Mouse (Mus musculus): ENCODE measurements around the gene Pgbd1.
"Not testable (repeated sequence)": the region's sequence is repeated elsewhere in the genome, so short reads cannot be mapped to it uniquely, and the experiment has no call there.

Gene Pgbd1

GRCm38 (mm10) chr13:21440503-21441206 is at the start of gene Pgbd1:
Gene Pgbd1 (minus strand): TSS chr13:21441058.
- peak; percentile 39 for DNase-seq (ENCODE audit: low spot score)

- DNase-seq (ENCODE audit: low spot score): no peak
Observed at GRCm38 (mm10) chr13:21486881-21487280, 46.0 kb upstream of the Pgbd1 start.

GRCm38 (mm10) chr13:21478759-21479670 is 38.2 kb upstream of the Pgbd1 start, which contains the start of the genes Zkscan4 and Gm10065:
Gene Zkscan4 (plus strand): TSS chr13:21478907.
Gene Gm10065 (minus strand): TSS chr13:21479441.
- DNase-seq (ENCODE audit: low spot score): not testable (repeated sequence)

- DNase-seq (ENCODE audit: low spot score): no peak
Observed at GRCm38 (mm10) chr13:21472427-21472826, 31.6 kb upstream of the Pgbd1 start.

- DNase-seq (ENCODE audit: low spot score): no peak
Observed at GRCm38 (mm10) chr13:21469097-21469496, 28.2 kb upstream of the Pgbd1 start.

- peak; percentile 80 for DNase-seq (ENCODE audit: low spot score)
Observed at GRCm38 (mm10) chr13:21468061-21469019, 27.5 kb upstream of the Pgbd1 start, which contains the start of gene Nkapl. Gene Nkapl (minus strand): TSS chr13:21468509.

- DNase-seq (ENCODE audit: low spot score): no peak
Observed at GRCm38 (mm10) chr13:21467336-21467735, 26.5 kb upstream of the Pgbd1 start.

- DNase-seq (ENCODE audit: low spot score): not testable (repeated sequence)
Observed at GRCm38 (mm10) chr13:21462516-21462915, 21.7 kb upstream of the Pgbd1 start.

- no peak for DNase-seq (ENCODE audit: low spot score)
Observed at GRCm38 (mm10) chr13:21456347-21456746, 15.5 kb upstream of the Pgbd1 start.

- no peak for DNase-seq (ENCODE audit: low spot score)
Observed at GRCm38 (mm10) chr13:21454133-21454532, 13.3 kb upstream of the Pgbd1 start.

- peak; percentile 54 for DNase-seq (ENCODE audit: low spot score)
Observed at GRCm38 (mm10) chr13:21453449-21453848, 12.6 kb upstream of the Pgbd1 start, which contains the start of gene Zscan26. Gene Zscan26 (minus strand): TSS chr13:21453730.

GRCm38 (mm10) chr13:21453042-21453441 is 12.2 kb upstream of the Pgbd1 start:
- no peak for DNase-seq (ENCODE audit: low spot score)

GRCm38 (mm10) chr13:21447856-21448614 is 7.2 kb upstream of the Pgbd1 start:
- no peak for DNase-seq (ENCODE audit: low spot score)

GRCm38 (mm10) chr13:21446796-21447195 is 5.9 kb upstream of the Pgbd1 start:
- no peak for DNase-seq (ENCODE audit: low spot score)

- no peak for DNase-seq (ENCODE audit: low spot score)
Observed at GRCm38 (mm10) chr13:21441207-21441572, 332 bp upstream of the Pgbd1 start.

GRCm38 (mm10) chr13:21435476-21435875 is 5.4 kb downstream of the Pgbd1 start:
- DNase-seq (ENCODE audit: low spot score): no peak

GRCm38 (mm10) chr13:21427631-21428030 is 13.2 kb downstream of the Pgbd1 start:
- DNase-seq (ENCODE audit: low spot score): no peak

GRCm38 (mm10) chr13:21423301-21423700 is 17.6 kb downstream of the Pgbd1 start:
- no peak for DNase-seq (ENCODE audit: low spot score)

GRCm38 (mm10) chr13:21418865-21419264 is 22.0 kb downstream of the Pgbd1 start:
- DNase-seq (ENCODE audit: low spot score): no peak

- no peak for DNase-seq (ENCODE audit: low spot score)
Observed at GRCm38 (mm10) chr13:21417298-21418010, 23.4 kb downstream of the Pgbd1 start.
